Mouse (Mus musculus): Measurements from ENCODE around the gene Gtf2a1.
A peak's percentile ranks its signal among the peaks of the same experiment; 100 is the strongest.

The Gtf2a1 gene

GRCm38 (mm10) chr12:91589847-91590690, at the start of gene Gtf2a1:
Gene Gtf2a1, minus strand, starts transcription at chr12:91590487.
- DNase-seq (ENCODE audit: low read depth, low spot score): peak; percentile 86

- peak; percentile 33 for DNase-seq (ENCODE audit: low read depth, low spot score)
Observed at GRCm38 (mm10) chr12:91638351-91638750, 48.1 kb upstream of the Gtf2a1 start.

GRCm38 (mm10) chr12:91637136-91637909, 47.0 kb upstream of the Gtf2a1 start:
- no peak for DNase-seq (ENCODE audit: low read depth, low spot score)

- no peak for DNase-seq (ENCODE audit: low read depth, low spot score)
Observed at GRCm38 (mm10) chr12:91626482-91626881, 36.2 kb upstream of the Gtf2a1 start.

GRCm38 (mm10) chr12:91625013-91625412, 34.7 kb upstream of the Gtf2a1 start:
- DNase-seq (ENCODE audit: low read depth, low spot score): peak; percentile 48

- no peak for DNase-seq (ENCODE audit: low read depth, low spot score)
Observed at GRCm38 (mm10) chr12:91609425-91609824, 19.1 kb upstream of the Gtf2a1 start.

- DNase-seq (ENCODE audit: low read depth, low spot score): no peak
Observed at GRCm38 (mm10) chr12:91607678-91608077, 17.4 kb upstream of the Gtf2a1 start.

- no peak for DNase-seq (ENCODE audit: low read depth, low spot score)
Observed at GRCm38 (mm10) chr12:91606651-91607050, 16.4 kb upstream of the Gtf2a1 start.

- no peak for DNase-seq (ENCODE audit: low read depth, low spot score)
Observed at GRCm38 (mm10) chr12:91604600-91604999, 14.3 kb upstream of the Gtf2a1 start.

GRCm38 (mm10) chr12:91592128-91592527, 1.8 kb upstream of the Gtf2a1 start:
- DNase-seq (ENCODE audit: low read depth, low spot score): no peak

GRCm38 (mm10) chr12:91591191-91591590, 904 bp upstream of the Gtf2a1 start:
- DNase-seq (ENCODE audit: low read depth, low spot score): no peak

- DNase-seq (ENCODE audit: low read depth, low spot score): peak; percentile 93
Observed at GRCm38 (mm10) chr12:91590716-91591115, 429 bp upstream of the Gtf2a1 start.

GRCm38 (mm10) chr12:91589542-91589846, 793 bp downstream of the Gtf2a1 start:
- DNase-seq (ENCODE audit: low read depth, low spot score): no peak

- DNase-seq (ENCODE audit: low read depth, low spot score): peak; percentile 63
Observed at GRCm38 (mm10) chr12:91588670-91589541, 1.4 kb downstream of the Gtf2a1 start.

GRCm38 (mm10) chr12:91588176-91588669, 2.1 kb downstream of the Gtf2a1 start:
- DNase-seq (ENCODE audit: low read depth, low spot score): peak; percentile 96

GRCm38 (mm10) chr12:91587491-91588033, 2.7 kb downstream of the Gtf2a1 start:
- DNase-seq (ENCODE audit: low read depth, low spot score): peak; percentile 22

GRCm38 (mm10) chr12:91587077-91587476, 3.2 kb downstream of the Gtf2a1 start:
- no peak for DNase-seq (ENCODE audit: low read depth, low spot score)

GRCm38 (mm10) chr12:91585815-91586214, 4.5 kb downstream of the Gtf2a1 start:
- peak; percentile 19 for DNase-seq (ENCODE audit: low read depth, low spot score)

- peak; percentile 37 for DNase-seq (ENCODE audit: low read depth, low spot score)
Observed at GRCm38 (mm10) chr12:91585206-91585605, 5.1 kb downstream of the Gtf2a1 start.

- DNase-seq (ENCODE audit: low read depth, low spot score): no peak
Observed at GRCm38 (mm10) chr12:91583409-91583808, 6.9 kb downstream of the Gtf2a1 start.

GRCm38 (mm10) chr12:91582362-91583002, 7.8 kb downstream of the Gtf2a1 start:
- no peak for DNase-seq (ENCODE audit: low read depth, low spot score)

Data from 3T3-L1 (cell line).